Mouse (Mus musculus): ENCODE results near the gene Ppp2r5c.

- TF ChIP-seq CTCF (IDR thresholded peaks at IDR 0.05; ENCODE audit: control insufficient read depth, insufficient read depth, low read length) (no peak), POLR2A (IDR thresholded peaks at IDR 0.05; ENCODE audit: borderline replicate concordance, control insufficient read depth, low read depth, low read length) (no peak)
Measured at GRCm38 (mm10) chr12:110566366-110566765, 119.4 kb downstream of the Ppp2r5c start.

All from bone marrow, adult 2 months (tissue).